Mouse (Mus musculus) thymus, adult 2 months (tissue): ENCODE measurements around the gene Cbfa2t2.

Source experiments
- CTCF ChIP-seq: fragments of 200-500 bp; IDR thresholded peaks from 2 replicates; pipeline ENCODE4 v1.5.1; 2012; ENCODE audit warnings: mild to moderate bottlenecking, control low read depth, low read length, moderate library complexity, borderline replicate concordance; ENCODE audit not compliant: control insufficient read depth, poor library complexity, insufficient read depth; ENCODE audit errors: extremely low read depth
- POLR2A ChIP-seq: fragments of 200-500 bp; IDR thresholded peaks from 2 replicates; pipeline ENCODE4 v1.6.1; 2012; ENCODE audit warnings: mild to moderate bottlenecking, low read length, control low read depth, moderate library complexity; ENCODE audit not compliant: control insufficient read depth, poor library complexity, insufficient read depth; ENCODE audit errors: extremely low read depth

DNA sequence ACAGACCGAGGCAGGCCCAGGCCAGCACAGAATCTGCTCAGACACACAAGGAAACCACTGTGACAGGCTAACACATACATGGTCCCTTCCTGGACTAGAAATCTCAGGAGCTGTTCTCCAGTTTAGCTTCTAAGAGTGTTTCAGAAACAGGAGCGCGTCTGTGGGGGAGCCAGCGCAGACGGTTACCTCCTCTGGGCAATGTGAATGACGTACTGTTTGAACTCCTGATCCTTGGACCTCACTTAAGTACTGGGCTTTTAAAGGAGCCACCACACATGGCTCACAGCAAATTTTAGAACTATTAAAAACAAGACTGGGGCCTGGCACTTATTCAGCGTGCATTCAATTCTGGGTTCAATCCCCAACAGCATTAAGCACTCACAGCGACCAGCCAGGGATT, 130.4 kb downstream of the Cbfa2t2 start:
- TF ChIP-seq POLR2A (no peak), CTCF (no peak)
